Mouse (Mus musculus) heart, embryonic 14.5 days (tissue): Measurements from ENCODE around the gene Hist1h2bh. TPM values are rescaled to one million over a fixed set of nuclear protein-coding genes. Genes with fewer than 3 reads are reported as not detected.
"Not testable (repeated sequence)": the region's sequence is repeated elsewhere in the genome, so short reads cannot be mapped to it uniquely, and the experiment has no call there.

ENCODE experiments used
- ATAC-seq: fragments of 200-750 bp; cut with Nextera tagmentation; 2 replicates; pipeline ENCODE4 v1.8.0; 2017; ENCODE audit warnings: low read depth, moderate TSS enrichment; ENCODE audit not compliant: insufficient number of reproducible peaks, insufficient read depth, low FRiP score
- H3K27ac ChIP-seq, 2 experiments: fragments of 200-500 bp in 1 of 2; fragments of 300-500 bp in 1 of 2; sonication (generic) in 1 of 2; replicated peaks in 1 of 2; 2 replicates each; pipeline ENCODE4 v1.5.1; 2012 to 2014; ENCODE audit warnings: low read depth in 2 of 2, low read length in 2 of 2, control low read depth in 1 of 2, mild to moderate bottlenecking in 1 of 2, mixed read lengths in 1 of 2; ENCODE audit not compliant: control insufficient read depth in 1 of 2, insufficient read depth in 1 of 2
- H3K27me3 ChIP-seq: fragments of 300-500 bp; sonication (generic); 2 replicates; pipeline ENCODE4 v1.6.1; 2014; ENCODE audit warnings: mild to moderate bottlenecking, low read length, control low read depth; ENCODE audit not compliant: control insufficient read depth, insufficient read depth
- H3K36me3 ChIP-seq: fragments of 300-500 bp; sonication (generic); 2 replicates; pipeline ENCODE4 v1.6.1; 2014; ENCODE audit warnings: mild to moderate bottlenecking, control low read depth, low read length, mixed read lengths; ENCODE audit not compliant: control insufficient read depth, insufficient read depth
- H3K4me1 ChIP-seq, 2 experiments: fragments of 200-500 bp in 1 of 2; fragments of 300-500 bp in 1 of 2; sonication (generic) in 1 of 2; 2 replicates each; pipeline ENCODE4 v1.6.1; 2012 to 2014; ENCODE audit warnings: low read length in 2 of 2, control low read depth in 1 of 2, mixed read lengths in 1 of 2; ENCODE audit not compliant: control insufficient read depth in 2 of 2, insufficient read depth in 2 of 2
- H3K4me2 ChIP-seq: fragments of 300-500 bp; sonication (generic); 2 replicates; pipeline ENCODE4 v1.6.1; 2014; ENCODE audit warnings: mild to moderate bottlenecking, low read length
- H3K4me3 ChIP-seq, 2 experiments: fragments of 200-500 bp in 1 of 2; fragments of 300-500 bp in 1 of 2; sonication (generic) in 1 of 2; 2 replicates each; pipeline ENCODE4 v1.5.1; 2012 to 2014; ENCODE audit warnings: low read length in 2 of 2, mild to moderate bottlenecking in 2 of 2, control low read depth in 1 of 2, low read depth in 1 of 2, moderate library complexity in 1 of 2; ENCODE audit not compliant: control insufficient read depth in 1 of 2, insufficient read depth in 1 of 2
- H3K9ac ChIP-seq: fragments of 300-500 bp; sonication (generic); 2 replicates; pipeline ENCODE4 v1.6.1; 2014; ENCODE audit warnings: mild to moderate bottlenecking, low read length
- H3K9me3 ChIP-seq: fragments of 300-500 bp; sonication (generic); 2 replicates; pipeline ENCODE4 v1.6.1; 2016; ENCODE audit warnings: low read length, control low read depth; ENCODE audit not compliant: control insufficient read depth
- WGBS: fragments of 180-500 bp; shearing (Covaris S2); extraction: QIAGEN DNeasy Blood & Tissue Kit; methylation state at CpG from one replicate; pipeline ENCODE4 v1.1.7; 2014; 5-methylcytosine and 5-hydroxymethylcytosine counted together
- polyA plus RNA-seq: library from polyadenylated mRNA; unstranded; fragments of >200 nt; fragmentation: Nextera tagmentation; extraction: Ambion mirVana; gene quantifications from 2 replicates; pipeline ENCODE4 v1.2.1, GENCODE M21; 2014

Gene Hist1h2bh
- polyA plus RNA-seq: 0.65 and 0.66 TPM in 2 replicates

DNA sequence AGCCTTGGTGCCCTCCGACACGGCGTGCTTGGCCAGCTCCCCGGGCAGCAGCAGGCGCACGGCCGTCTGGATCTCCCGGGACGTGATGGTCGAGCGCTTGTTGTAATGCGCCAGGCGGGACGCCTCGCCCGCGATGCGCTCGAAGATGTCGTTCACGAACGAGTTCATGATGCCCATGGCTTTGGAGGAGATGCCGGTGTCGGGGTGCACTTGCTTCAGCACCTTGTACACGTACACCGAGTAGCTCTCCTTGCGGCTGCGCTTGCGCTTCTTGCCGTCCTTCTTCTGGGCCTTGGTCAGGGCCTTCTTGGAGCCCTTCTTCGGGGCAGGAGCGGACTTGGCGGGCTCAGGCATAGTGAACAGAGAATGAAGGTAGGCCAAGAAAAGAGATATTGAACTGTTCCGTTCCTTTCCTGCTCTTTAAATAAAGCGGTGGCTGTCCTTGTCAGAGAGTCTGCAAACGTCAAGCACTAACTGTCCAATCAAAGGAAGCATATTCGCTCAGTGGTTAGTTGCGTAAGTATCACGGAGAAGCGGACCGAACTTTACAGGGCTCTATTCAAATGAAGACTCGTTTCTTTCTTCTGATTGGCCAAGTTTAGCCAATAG, at the start of gene Hist1h2bh:
Gene Hist1h2bh, minus strand, starts transcription at position 394 of the 609 bp plus-strand sequence.
- ATAC-seq: peak; percentile 92
- not testable (repeated sequence) for H3K27me3 ChIP-seq
- WGBS: under 1% methylated on average over 30 of the region's 42 CpGs

GRCm38 (mm10) chr13:23592614-23593013, 49.4 kb upstream of the Hist1h2bh start:
- no peak overlapping the region for H3K27ac ChIP-seq
- H3K9ac ChIP-seq: no peak overlapping the region
- no peaks in the 10 kb centered on the region for H3K27me3 ChIP-seq
- no peak overlapping the region for H3K4me3 ChIP-seq
- H3K4me2 ChIP-seq: no peak overlapping the region
- no peaks in the 10 kb centered on the region for H3K9me3 ChIP-seq
- 89% methylated on average over 7 of the region's 7 CpGs for WGBS
- no peak for ATAC-seq
- H3K4me1 ChIP-seq: no peaks in the 10 kb centered on the region
- H3K36me3 ChIP-seq: no peaks in the 10 kb centered on the region

More for the DNA sequence above, at the start of gene Hist1h2bh:
- H3K9ac ChIP-seq: peak within 1 kb of the TSS; percentile 75
- peak within 1 kb of the TSS; percentile 81 for H3K4me2 ChIP-seq
- H3K27ac ChIP-seq: peak within 1 kb of the TSS; percentile 86 to 93
- H3K36me3 ChIP-seq, H3K4me1 ChIP-seq, H3K9me3 ChIP-seq: not testable (repeated sequence)
- peak within 1 kb of the TSS; percentile 47 to 63 for H3K4me3 ChIP-seq

DNA sequence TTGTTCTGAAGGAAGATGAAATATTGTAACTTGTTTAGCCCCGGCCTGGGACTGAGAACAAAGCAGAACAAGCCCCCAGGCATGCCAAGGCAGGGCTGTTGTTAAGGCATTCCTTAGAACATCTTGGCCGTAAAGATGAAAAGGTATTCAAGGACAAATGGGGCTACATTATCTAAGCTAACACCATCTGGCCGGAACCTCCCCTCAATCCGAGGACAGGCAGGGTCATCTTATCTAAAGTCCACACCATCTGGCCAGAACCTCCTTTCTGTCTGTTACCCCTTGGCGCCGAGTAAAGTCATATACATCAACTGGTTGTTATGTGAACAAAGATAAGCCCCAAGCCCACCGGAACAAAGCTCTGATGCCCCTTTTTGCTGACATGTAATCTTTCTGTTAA, 48.7 kb upstream of the Hist1h2bh start:
- not testable (repeated sequence) for H3K36me3 ChIP-seq, H3K9ac ChIP-seq, H3K4me1 ChIP-seq, H3K9me3 ChIP-seq, H3K27ac ChIP-seq, H3K27me3 ChIP-seq, H3K4me3 ChIP-seq, H3K4me2 ChIP-seq, ATAC-seq
- WGBS: 60% methylated on average over 7 of the region's 7 CpGs

GRCm38 (mm10) chr13:23591206-23591605, 48.0 kb upstream of the Hist1h2bh start:
- no peaks in the 10 kb centered on the region for H3K36me3 ChIP-seq
- no peak overlapping the region for H3K27ac ChIP-seq
- H3K9ac ChIP-seq: no peak overlapping the region
- no peak overlapping the region for H3K4me2 ChIP-seq
- H3K4me3 ChIP-seq: no peak overlapping the region
- H3K9me3 ChIP-seq: no peaks in the 10 kb centered on the region
- ATAC-seq: no peak
- H3K4me1 ChIP-seq: peaks cover 0 to 2% of the 10 kb centered on the region in 2 experiments; a peak in 1 of 4 replicates
- H3K27me3 ChIP-seq: no peaks in the 10 kb centered on the region
- 89% methylated on average over 7 of the region's 7 CpGs for WGBS

- peak overlapping the region; percentile 87 to 95 for H3K27ac ChIP-seq
- no peaks in the 10 kb centered on the region for H3K27me3 ChIP-seq
- H3K4me1 ChIP-seq: peaks cover 5 to 14% of the 10 kb centered on the region in 2 experiments
- H3K4me2 ChIP-seq: peak overlapping the region; percentile 91
- no peaks in the 10 kb centered on the region for H3K36me3 ChIP-seq
- H3K9ac ChIP-seq: peak overlapping the region; percentile 76
- H3K9me3 ChIP-seq: no peaks in the 10 kb centered on the region
- H3K4me3 ChIP-seq: peak overlapping the region; percentile 23 to 49
- 7% methylated on average over 1 of the region's 1 CpGs for WGBS
- ATAC-seq: no peak
Measured at GRCm38 (mm10) chr13:23586940-23587225, 43.7 kb upstream of the Hist1h2bh start.

GRCm38 (mm10) chr13:23586099-23586939, 43.1 kb upstream of the Hist1h2bh start:
- ATAC-seq: no peak

GRCm38 (mm10) chr13:23585442-23586098, 42.4 kb upstream of the Hist1h2bh start:
- peak overlapping the region; percentile 91 for H3K4me2 ChIP-seq
- H3K9ac ChIP-seq: peak overlapping the region; percentile 87
- H3K9me3 ChIP-seq, H3K36me3 ChIP-seq, H3K27me3 ChIP-seq: not testable (repeated sequence)
- H3K4me1 ChIP-seq: peaks cover 5 to 15% of the 10 kb centered on the region in 2 experiments
- WGBS: 0% methylated on average over 27 of the region's 36 CpGs
- ATAC-seq: peak; percentile 81
- H3K27ac ChIP-seq: peak overlapping the region; percentile 95 to 98
- H3K4me3 ChIP-seq: peak overlapping the region; percentile 49 to 57

More at GRCm38 (mm10) chr13:23586099-23586939, 43.1 kb upstream of the Hist1h2bh start:
- no peaks in the 10 kb centered on the region for H3K9me3 ChIP-seq
- peak overlapping the region; percentile 87 for H3K9ac ChIP-seq
- peaks cover 5 to 15% of the 10 kb centered on the region in 2 experiments for H3K4me1 ChIP-seq
- no peaks in the 10 kb centered on the region for H3K36me3 ChIP-seq
- H3K27me3 ChIP-seq: no peaks in the 10 kb centered on the region
- H3K4me2 ChIP-seq: peak overlapping the region; percentile 91
- H3K27ac ChIP-seq: peak overlapping the region; percentile 87 to 95
- 3% methylated on average over 21 of the region's 22 CpGs for WGBS
- H3K4me3 ChIP-seq: peak overlapping the region; percentile 23 to 49
